Mouse (Mus musculus): ENCODE measurements around the gene Srsf1. TPM values are rescaled to one million over a fixed set of nuclear protein-coding genes. Genes with fewer than 3 reads are reported as not detected.

Srsf1 gene
- polyA plus RNA-seq (2015; fragmentation: Nextera tagmentation; extraction: Ambion mirVana), result 282 and 298 TPM in 2 replicates

- Histone ChIP-seq H3K4me2 (peak within 1 kb of the TSS; percentile 85), H3K27me3 (no peaks in the 10 kb centered on the region), H3K4me3 (peak within 1 kb of the TSS; percentile 98), H3K4me1 (replicated peaks) (peaks cover 32% of the 10 kb centered on the region), H3K9me3 (no peaks in the 10 kb centered on the region), H3K9ac (peak within 1 kb of the TSS; percentile 100), H3K27ac (peak within 1 kb of the TSS; percentile 100), H3K36me3 (peaks cover 17% of the 10 kb centered on the region)
- under 1% methylated on average over 60 of the region's 60 CpGs for WGBS
- ATAC-seq (ENCODE audit: low FRiP score), result peak; percentile 92
These were observed at the start of gene Srsf1 for GRCm38 (mm10) chr11:88046944-88047794. TSS of gene Srsf1 (plus strand) at chr11:88047373.

DNA sequence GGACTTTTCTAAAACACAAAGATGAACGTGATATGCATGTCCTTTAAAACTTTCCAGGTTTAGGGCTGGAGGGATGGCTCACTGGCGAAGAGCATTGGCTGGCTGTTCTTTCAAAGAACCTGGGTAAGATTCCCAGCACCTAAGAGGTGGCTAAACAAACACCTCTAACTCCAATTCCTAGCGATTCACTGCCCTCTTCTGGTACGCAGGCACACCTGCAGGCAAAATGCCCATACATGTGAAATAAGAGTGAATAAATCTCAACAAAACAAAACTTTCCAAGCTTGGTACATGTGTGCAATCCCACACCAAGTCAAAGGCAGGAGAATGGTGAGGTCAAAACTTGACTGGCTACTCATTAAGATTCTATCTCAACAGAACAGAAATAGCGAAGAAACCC lies 47.4 kb upstream of the Srsf1 start:
- Histone ChIP-seq H3K27me3 (no peaks in the 10 kb centered on the region), H3K9ac (no peak overlapping the region), H3K27ac (no peak overlapping the region), H3K4me2 (no peak overlapping the region), H3K9me3 (no peaks in the 10 kb centered on the region), H3K4me3 (no peak overlapping the region), H3K36me3 (peaks cover 17% of the 10 kb centered on the region), H3K4me1 (replicated peaks) (no peaks in the 10 kb centered on the region)
- ATAC-seq (ENCODE audit: low FRiP score), result no peak
- WGBS, result 90% methylated on average over 5 of the region's 5 CpGs

GRCm38 (mm10) chr11:88002738-88003137 lies 44.4 kb upstream of the Srsf1 start:
- Histone ChIP-seq H3K36me3 (peaks cover 17% of the 10 kb centered on the region), H3K4me1 (replicated peaks) (no peaks in the 10 kb centered on the region; the same call in 1 of the 2 replicates), H3K4me2 (no peak overlapping the region), H3K4me3 (no peak overlapping the region), H3K27ac (no peak overlapping the region), H3K27me3 (no peaks in the 10 kb centered on the region), H3K9me3 (no peaks in the 10 kb centered on the region), H3K9ac (no peak overlapping the region)
- WGBS, result 72% methylated on average over 4 of the region's 4 CpGs
- no peak for ATAC-seq (ENCODE audit: low FRiP score)

GRCm38 (mm10) chr11:88004123-88004522 lies 43.0 kb upstream of the Srsf1 start:
- Histone ChIP-seq H3K9me3 (no peaks in the 10 kb centered on the region), H3K4me1 (replicated peaks) (peaks cover 1% of the 10 kb centered on the region), H3K27ac (no peak overlapping the region), H3K27me3 (no peaks in the 10 kb centered on the region), H3K4me3 (no peak overlapping the region), H3K4me2 (no peak overlapping the region), H3K36me3 (peaks cover 14% of the 10 kb centered on the region), H3K9ac (no peak overlapping the region)
- ATAC-seq (ENCODE audit: low FRiP score), result no peak
- WGBS, result 59% methylated on average over 2 of the region's 2 CpGs

DNA sequence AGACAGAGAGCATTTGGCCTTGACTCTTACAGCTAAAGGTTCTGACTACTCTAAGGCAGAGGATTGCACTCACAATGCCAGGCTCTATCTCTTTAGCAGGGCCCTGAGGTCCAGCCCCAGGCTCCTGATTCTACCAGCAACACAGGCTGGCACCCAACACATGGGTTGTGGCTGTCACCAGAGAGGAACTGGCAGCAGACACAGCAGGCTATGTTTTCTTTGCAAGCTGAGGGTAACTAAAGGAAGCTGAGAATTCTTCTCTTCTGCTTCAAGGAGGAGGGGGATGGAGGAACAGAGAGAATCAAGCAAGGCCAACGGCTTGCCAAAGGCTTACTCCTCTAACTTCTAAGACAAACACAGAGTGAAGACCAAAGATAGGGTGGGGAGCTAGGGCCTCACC lies 38.5 kb upstream of the Srsf1 start:
- Histone ChIP-seq H3K36me3 (no peaks in the 10 kb centered on the region), H3K4me2 (no peak overlapping the region), H3K27ac (no peak overlapping the region), H3K4me3 (no peak overlapping the region), H3K9ac (no peak overlapping the region), H3K4me1 (replicated peaks) (peaks cover 12% of the 10 kb centered on the region), H3K9me3 (no peaks in the 10 kb centered on the region), H3K27me3 (no peaks in the 10 kb centered on the region)
- ATAC-seq (ENCODE audit: low FRiP score), result no peak
- WGBS, result 79% methylated on average over 1 of the region's 1 CpGs

GRCm38 (mm10) chr11:88009542-88010190 lies 37.5 kb upstream of the Srsf1 start:
- H3K27me3 ChIP-seq, result no peaks in the 10 kb centered on the region
- H3K4me1 ChIP-seq (replicated peaks), result peaks cover 12% of the 10 kb centered on the region
- H3K4me2 ChIP-seq, result peak overlapping the region; percentile 36
- H3K9ac ChIP-seq, result peak overlapping the region; percentile 62
- H3K9me3 ChIP-seq, result no peaks in the 10 kb centered on the region
- H3K27ac ChIP-seq, result peak overlapping the region; percentile 50
- no peak overlapping the region for H3K4me3 ChIP-seq
- H3K36me3 ChIP-seq, result no peaks in the 10 kb centered on the region
- 28% methylated on average over 16 of the region's 16 CpGs for WGBS
- ATAC-seq (ENCODE audit: low FRiP score), result no peak

GRCm38 (mm10) chr11:88011208-88011913 lies 35.8 kb upstream of the Srsf1 start:
- Histone ChIP-seq H3K9me3 (no peaks in the 10 kb centered on the region), H3K4me1 (replicated peaks) (peaks cover 17% of the 10 kb centered on the region), H3K27me3 (no peaks in the 10 kb centered on the region), H3K4me2 (no peak overlapping the region), H3K4me3 (no peak overlapping the region), H3K36me3 (no peaks in the 10 kb centered on the region), H3K27ac (no peak overlapping the region), H3K9ac (peak overlapping the region; percentile 53; the same call in 1 of the 2 replicates)
- ATAC-seq (ENCODE audit: low FRiP score), result no peak
- WGBS, result 75% methylated on average over 11 of the region's 11 CpGs

- Histone ChIP-seq H3K4me1 (replicated peaks) (peaks cover 17% of the 10 kb centered on the region), H3K4me3 (no peak overlapping the region), H3K9ac (no peak overlapping the region), H3K27me3 (no peaks in the 10 kb centered on the region), H3K9me3 (no peaks in the 10 kb centered on the region), H3K36me3 (no peaks in the 10 kb centered on the region), H3K27ac (no peak overlapping the region), H3K4me2 (no peak overlapping the region)
- ATAC-seq (ENCODE audit: low FRiP score), result no peak
- WGBS, result 93% methylated on average over 7 of the region's 7 CpGs
These were observed 35.2 kb upstream of the Srsf1 start for GRCm38 (mm10) chr11:88011914-88012419.

GRCm38 (mm10) chr11:88012621-88013244 lies 34.4 kb upstream of the Srsf1 start:
- H3K27me3 ChIP-seq, result no peaks in the 10 kb centered on the region
- no peak overlapping the region for H3K4me3 ChIP-seq
- H3K9ac ChIP-seq, result no peak overlapping the region
- H3K4me1 ChIP-seq (replicated peaks), result peaks cover 17% of the 10 kb centered on the region
- H3K27ac ChIP-seq, result no peak overlapping the region
- no peaks in the 10 kb centered on the region for H3K36me3 ChIP-seq
- WGBS, result 93% methylated on average over 11 of the region's 11 CpGs
- H3K9me3 ChIP-seq, result no peaks in the 10 kb centered on the region
- no peak overlapping the region for H3K4me2 ChIP-seq
- no peak for ATAC-seq (ENCODE audit: low FRiP score)

DNA sequence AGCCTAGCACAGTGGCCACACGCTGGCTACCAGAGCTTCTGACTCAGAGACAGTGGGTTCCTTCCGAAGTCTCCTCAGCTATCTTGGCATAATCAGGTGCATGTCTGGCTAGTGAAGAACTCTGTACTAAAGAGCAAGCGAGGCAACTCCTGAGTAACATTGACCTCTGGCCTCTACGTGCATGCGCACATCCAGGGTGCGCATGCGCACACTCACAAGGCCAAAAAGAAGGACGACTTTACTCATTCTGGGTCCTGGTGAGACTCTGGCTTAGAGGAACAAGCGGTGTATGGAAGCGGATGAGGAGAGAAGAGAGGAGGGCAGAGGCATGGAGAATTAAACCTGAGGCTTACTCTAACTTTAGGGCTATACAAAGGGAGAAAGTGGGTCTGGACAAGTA lies 33.5 kb upstream of the Srsf1 start:
- no peaks in the 10 kb centered on the region for H3K9me3 ChIP-seq
- H3K36me3 ChIP-seq, result no peaks in the 10 kb centered on the region
- no peak for ATAC-seq (ENCODE audit: low FRiP score)
- no peak overlapping the region for H3K9ac ChIP-seq
- WGBS, result 90% methylated on average over 10 of the region's 10 CpGs
- no peak overlapping the region for H3K27ac ChIP-seq
- H3K4me1 ChIP-seq (replicated peaks), result peaks cover 17% of the 10 kb centered on the region
- H3K27me3 ChIP-seq, result no peaks in the 10 kb centered on the region
- H3K4me2 ChIP-seq, result no peak overlapping the region
- H3K4me3 ChIP-seq, result no peak overlapping the region

- Histone ChIP-seq H3K36me3 (no peaks in the 10 kb centered on the region), H3K27ac (0 out of 2 replicates have a peak overlapping the region, but pooled peaks have one; percentile 12), H3K4me3 (no peak overlapping the region), H3K9ac (no peak overlapping the region), H3K9me3 (no peaks in the 10 kb centered on the region), H3K27me3 (no peaks in the 10 kb centered on the region), H3K4me1 (replicated peaks) (peaks cover 6% of the 10 kb centered on the region), H3K4me2 (no peak overlapping the region)
- no peak for ATAC-seq (ENCODE audit: low FRiP score)
- 78% methylated on average over 11 of the region's 11 CpGs for WGBS
These were observed 32.0 kb upstream of the Srsf1 start for GRCm38 (mm10) chr11:88015161-88015560.

DNA sequence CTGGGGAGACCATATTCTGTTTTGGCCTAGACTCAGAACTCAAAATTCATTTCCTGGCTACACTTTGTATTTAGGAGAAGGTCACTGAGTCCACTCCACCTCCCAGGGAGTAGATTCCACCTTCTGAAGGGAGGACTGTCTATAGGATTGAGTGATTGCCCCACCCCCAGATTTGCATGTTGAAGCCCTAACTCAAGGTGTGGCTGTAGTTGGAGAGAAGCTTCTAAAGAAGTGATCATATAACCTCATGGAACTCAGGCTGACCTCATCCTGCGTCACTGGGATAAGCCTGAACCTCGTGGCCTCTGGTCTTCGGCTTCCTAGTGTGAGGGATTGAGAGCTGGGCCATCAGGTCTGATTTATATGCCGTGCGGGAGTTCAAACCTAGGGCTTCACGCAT lies 31.4 kb upstream of the Srsf1 start:
- H3K9me3 ChIP-seq, result no peaks in the 10 kb centered on the region
- H3K4me3 ChIP-seq, result no peak overlapping the region
- ATAC-seq (ENCODE audit: low FRiP score), result no peak
- H3K9ac ChIP-seq, result no peak overlapping the region
- no peak overlapping the region for H3K27ac ChIP-seq
- 82% methylated on average over 6 of the region's 6 CpGs for WGBS
- H3K27me3 ChIP-seq, result no peaks in the 10 kb centered on the region
- H3K4me2 ChIP-seq, result no peak overlapping the region
- no peaks in the 10 kb centered on the region for H3K36me3 ChIP-seq
- peaks cover 5% of the 10 kb centered on the region; the same call in 1 of the 2 replicates for H3K4me1 ChIP-seq (replicated peaks)

All from hindbrain, embryonic 13.5 days (tissue).